Mouse (Mus musculus) urinary bladder, postnatal 14 days (tissue): Measurements from ENCODE around the gene Nudt8.
"Not testable (repeated sequence)": the region's sequence is repeated elsewhere in the genome, so short reads cannot be mapped to it uniquely, and the experiment has no call there.

Experiments used
- DNase-seq: peaks from one replicate; pipeline ENCODE4 v3.0.0; 2021; ENCODE audit warnings: low spot score

Gene Nudt8

DNA sequence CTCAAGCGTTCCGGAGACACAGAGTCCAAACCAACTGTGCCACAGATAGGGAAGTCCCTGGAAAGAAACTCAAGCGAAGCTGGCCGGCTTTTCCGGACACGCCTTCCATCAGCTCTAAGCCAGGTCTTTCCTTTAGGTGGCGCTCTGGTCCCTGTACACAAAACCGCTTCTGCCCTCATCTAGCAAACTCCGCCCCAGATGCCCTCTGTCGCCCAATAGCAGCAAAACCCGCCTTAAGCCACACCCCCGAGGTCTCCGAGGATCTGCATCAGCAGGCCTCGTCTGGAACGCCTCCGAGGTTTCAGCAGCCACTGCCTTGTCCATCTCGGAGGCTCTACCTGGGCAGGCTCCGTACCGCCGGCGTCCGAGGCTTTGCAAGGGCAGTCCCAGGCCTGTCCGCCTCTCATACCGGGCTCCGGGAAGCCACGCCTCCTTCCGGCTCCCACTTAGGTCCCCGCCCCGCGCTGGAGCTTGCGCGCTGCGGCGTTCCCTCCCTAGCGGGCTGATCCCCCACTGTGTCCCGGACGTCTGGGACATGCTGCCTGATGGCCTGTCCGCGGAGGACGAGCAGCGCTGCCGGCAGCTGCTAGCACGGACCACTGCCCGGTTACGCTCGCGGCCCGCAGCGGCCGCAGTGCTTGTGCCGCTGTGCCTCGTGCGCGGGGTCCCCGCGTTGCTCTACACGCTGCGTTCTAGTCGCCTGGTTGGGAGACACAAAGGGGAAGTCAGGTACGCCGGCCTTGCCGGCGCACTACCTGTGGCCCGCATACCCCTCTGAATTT lies at the start of gene Nudt8, which contains the start of gene Gm49405:
TSS of gene Nudt8 (plus strand) at position 462 of the 782 bp plus-strand sequence.
TSS of gene Gm49405 (plus strand) at position 508 of the 782 bp plus-strand sequence.
- DNase-seq = peak; percentile 98

- no peak for DNase-seq
These were observed 48.9 kb upstream of the Nudt8 start for GRCm38 (mm10) chr19:3951461-3951860.

- no peak for DNase-seq
These were observed 48.3 kb upstream of the Nudt8 start for GRCm38 (mm10) chr19:3952099-3952498.

GRCm38 (mm10) chr19:3955033-3955432 lies 45.3 kb upstream of the Nudt8 start:
- DNase-seq = no peak

DNA sequence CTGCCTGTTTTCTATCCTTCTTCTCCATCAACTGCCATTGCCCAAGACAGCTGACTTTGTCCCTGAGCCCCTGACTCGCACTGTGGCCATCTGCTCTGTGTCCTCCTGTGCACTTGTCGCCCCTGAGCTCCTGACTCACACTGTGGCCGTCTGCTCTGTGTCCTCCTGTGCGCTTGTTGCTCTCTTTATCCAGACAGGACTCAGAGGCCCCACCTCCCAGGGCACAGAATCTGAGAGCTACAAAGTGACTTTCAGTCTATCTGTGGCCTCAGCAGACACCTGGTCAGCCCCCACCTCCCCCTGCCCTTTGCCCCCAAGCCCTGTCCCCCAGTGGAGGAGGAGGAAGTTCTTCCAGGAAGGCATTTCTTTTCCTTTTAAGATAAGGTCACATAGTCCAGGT lies 44.6 kb upstream of the Nudt8 start:
- no peak for DNase-seq

- not testable (repeated sequence) for DNase-seq
These were observed 42.9 kb upstream of the Nudt8 start for GRCm38 (mm10) chr19:3957296-3958036.

GRCm38 (mm10) chr19:3958470-3958869 lies 41.9 kb upstream of the Nudt8 start, which contains the start of gene Aldh3b3:
Gene Aldh3b3 (plus strand): TSS chr19:3958645.
- no peak for DNase-seq

- no peak for DNase-seq
These were observed 41.4 kb upstream of the Nudt8 start for GRCm38 (mm10) chr19:3959030-3959429.

- DNase-seq = peak; percentile 62
These were observed 40.2 kb upstream of the Nudt8 start for GRCm38 (mm10) chr19:3960211-3960610.

- DNase-seq = not testable (repeated sequence)
These were observed 38.6 kb upstream of the Nudt8 start for GRCm38 (mm10) chr19:3961805-3962204.

GRCm38 (mm10) chr19:3962469-3962868 lies 37.9 kb upstream of the Nudt8 start:
- DNase-seq = peak; percentile 48

- DNase-seq = no peak
These were observed 36.4 kb upstream of the Nudt8 start for GRCm38 (mm10) chr19:3964030-3964429.

GRCm38 (mm10) chr19:3966330-3967075 lies 33.9 kb upstream of the Nudt8 start:
- no peak for DNase-seq

DNA sequence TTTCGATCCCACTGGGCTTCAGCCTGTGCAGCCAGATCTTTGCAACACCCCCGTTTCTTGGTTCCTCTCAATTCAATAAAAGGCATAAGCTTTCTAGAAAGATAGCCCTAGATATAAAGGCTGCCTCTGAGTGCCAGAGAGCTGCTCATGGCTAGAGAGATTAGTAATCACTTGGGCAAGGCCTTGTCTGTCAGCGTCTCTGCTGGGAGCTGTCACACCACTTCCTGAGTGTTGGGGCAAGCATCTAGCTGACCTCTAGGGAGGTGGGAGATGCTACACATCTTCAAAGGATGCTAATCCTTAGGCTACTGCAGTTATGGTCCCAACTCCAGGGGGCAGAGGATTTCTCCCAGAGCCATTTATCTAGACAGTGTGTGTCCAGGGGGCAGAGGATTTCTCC lies 33.1 kb upstream of the Nudt8 start:
- no peak for DNase-seq

GRCm38 (mm10) chr19:3972229-3972628 lies 28.2 kb upstream of the Nudt8 start, which contains the start of gene Aldh3b2:
Gene Aldh3b2 (plus strand): TSS chr19:3972328.
- DNase-seq = peak; percentile 87

GRCm38 (mm10) chr19:3974608-3975007 lies 25.8 kb upstream of the Nudt8 start:
- DNase-seq = not testable (repeated sequence)

- DNase-seq = no peak
These were observed 24.5 kb upstream of the Nudt8 start for GRCm38 (mm10) chr19:3975866-3976265.

- DNase-seq = peak; percentile 84
These were observed 20.1 kb upstream of the Nudt8 start for GRCm38 (mm10) chr19:3980309-3980708.

DNA sequence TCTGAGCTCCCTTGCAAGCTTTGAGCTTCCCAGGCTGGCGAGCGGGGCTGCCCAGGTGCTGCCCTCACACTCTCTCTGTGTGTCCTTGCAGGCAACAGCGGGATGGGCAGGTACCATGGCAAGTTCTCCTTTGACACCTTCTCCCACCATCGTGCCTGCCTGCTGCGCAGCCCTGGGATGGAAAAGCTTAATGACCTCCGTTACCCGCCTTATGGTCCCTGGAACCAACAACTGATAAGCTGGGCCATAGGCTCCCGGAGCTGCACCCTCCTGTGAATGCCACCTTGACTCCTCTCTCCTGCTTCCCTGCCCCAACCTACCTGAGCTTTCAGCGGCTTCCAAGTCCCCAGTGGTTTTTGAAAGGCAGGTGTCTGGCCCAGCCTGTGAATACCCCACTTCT lies 19.5 kb upstream of the Nudt8 start:
- no peak for DNase-seq

DNA sequence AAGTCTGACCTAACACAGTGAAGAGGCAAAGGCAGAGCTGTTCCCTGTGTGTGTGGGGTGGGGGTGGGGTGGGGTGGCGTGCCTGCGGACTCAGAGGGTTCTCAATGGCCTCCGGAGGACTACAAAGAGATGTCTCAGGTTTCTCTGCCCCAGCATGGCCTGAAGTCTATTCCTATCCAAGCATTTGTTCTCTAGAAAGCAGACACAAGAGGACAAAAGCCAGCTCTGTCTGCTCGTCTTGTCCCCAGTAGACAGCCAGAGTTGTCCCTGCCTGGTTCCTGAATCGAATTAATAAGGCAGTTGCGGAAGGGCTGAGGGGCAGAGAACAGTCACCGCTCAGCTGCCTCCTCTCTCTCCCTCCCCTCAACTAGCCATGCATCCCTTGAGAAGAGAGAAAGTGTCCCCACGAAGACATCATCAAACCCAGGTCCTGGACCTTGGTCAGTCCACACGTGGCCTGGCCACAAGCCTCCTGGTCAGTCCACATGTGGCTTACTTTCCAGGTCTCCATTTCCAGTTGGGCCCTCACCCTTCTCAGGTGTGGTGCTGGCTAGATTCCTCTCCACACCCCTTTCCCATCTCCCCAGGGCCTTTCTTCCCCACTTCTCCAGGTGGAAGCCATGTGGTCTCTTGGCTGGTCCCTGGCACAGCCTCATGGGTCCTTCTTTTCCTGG lies 16.7 kb upstream of the Nudt8 start:
- no peak for DNase-seq

DNA sequence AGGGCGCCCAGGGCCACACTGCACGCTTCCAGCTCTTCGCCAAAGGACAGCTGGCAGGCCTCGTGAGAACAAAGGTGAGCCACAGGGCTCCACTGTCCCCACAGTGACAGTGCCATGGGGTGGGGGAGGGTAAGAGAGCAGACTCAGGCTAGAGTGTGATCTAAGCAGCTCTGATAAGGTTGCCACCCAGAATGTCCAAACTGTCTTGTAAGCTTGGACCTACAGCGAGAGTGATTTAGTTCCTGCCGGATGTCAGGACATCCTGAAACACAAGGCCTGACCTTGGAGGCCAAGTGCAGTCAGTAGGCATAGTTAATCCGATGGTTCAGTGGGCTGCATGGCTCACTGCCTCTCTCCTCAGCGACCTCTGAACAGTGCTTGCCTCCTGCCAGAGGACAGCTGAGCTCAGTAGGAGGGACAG lies 15.1 kb upstream of the Nudt8 start:
- DNase-seq = no peak

GRCm38 (mm10) chr19:3986334-3986733 lies 14.0 kb upstream of the Nudt8 start, which contains the start of gene Acy3:
Gene Acy3 (plus strand): TSS chr19:3986570.
- peak; percentile 83 for DNase-seq
